8 mouse cellular contexts compared by ENCODE assay signal in genomic region chr13:21784311-21784710, GRCm38 (mm10). TPM values are rescaled to one million over a fixed set of nuclear protein-coding genes. Genes with fewer than 3 reads are reported as not detected.
DNase-seq lines count a peak whose midpoint lies in the region; ATAC-seq and TF ChIP-seq lines count a peak whose summit lies in the region.

No protein-coding gene starts in this region.

- TF ChIP-seq CTCF in MEL (IDR thresholded peaks at IDR 0.05 in 2 of 3, conservative IDR thresholded peaks at IDR 0.05 in 1 of 3; ENCODE audit: control insufficient read depth in 1 of 3, insufficient read depth in 1 of 3, low read depth in 2 of 3, low read length in 3 of 3, poor library complexity in 1 of 3, severe bottlenecking in 1 of 3), result no peak

- no peaks in the 10 kb centered on the region for H3K27me3 ChIP-seq in heart, embryonic 15.5 days
- no peaks in the 10 kb centered on the region for H3K27me3 ChIP-seq in MEL (ENCODE audit: control insufficient read depth in 1 of 2, insufficient read depth in 2 of 2, low read length in 2 of 2)
- H3K27me3 ChIP-seq in forebrain, embryonic 13.5 days, result no peaks in the 10 kb centered on the region
- H3K27me3 ChIP-seq in liver, embryonic 11.5 days (replicated peaks; ENCODE audit: control insufficient read depth, insufficient read depth, low read length), result no peaks in the 10 kb centered on the region

- peak overlapping the region; percentile 73 for H3K27ac ChIP-seq in heart, embryonic 15.5 days
- peak overlapping the region; percentile 93 for H3K27ac ChIP-seq in MEL (ENCODE audit: control insufficient read depth, low read depth, low read length)
- H3K27ac ChIP-seq in forebrain, embryonic 13.5 days, result peak overlapping the region; percentile 83
- H3K27ac ChIP-seq in liver, embryonic 11.5 days (ENCODE audit: low read depth, low read length), result peak overlapping the region; percentile 98

- H3K4me1 ChIP-seq in heart, embryonic 15.5 days (replicated peaks), result peaks cover 45% of the 10 kb centered on the region
- peaks cover 0 to 3% of the 10 kb centered on the region in 2 experiments; a peak in 2 of 4 replicates for H3K4me1 ChIP-seq in MEL (ENCODE audit: control insufficient read depth in 1 of 2, insufficient read depth in 2 of 2, low read length in 2 of 2)
- H3K4me1 ChIP-seq in forebrain, embryonic 13.5 days, result peaks cover 59% of the 10 kb centered on the region
- H3K4me1 ChIP-seq in liver, embryonic 11.5 days (replicated peaks; ENCODE audit: control insufficient read depth, insufficient read depth, low read length), result peaks cover 24% of the 10 kb centered on the region

- no peak for TF ChIP-seq POLR2A in MEL (IDR thresholded peaks at IDR 0.05; ENCODE audit: control insufficient read depth in 1 of 2, insufficient read depth in 1 of 2, low read depth in 1 of 2, low read length in 2 of 2, poor library complexity in 1 of 2)

- no peak for ATAC-seq in heart, embryonic 15.5 days (replicated peaks; ENCODE audit: insufficient number of reproducible peaks, insufficient read depth, low FRiP score, low read depth)
- ATAC-seq in forebrain, embryonic 13.5 days, result no peak
- no peak for ATAC-seq in liver, embryonic 11.5 days (replicated peaks; ENCODE audit: low FRiP score)
- ATAC-seq in frontal cortex, adult (ENCODE audit: low TSS enrichment), result no peak
- ATAC-seq in granulocyte monocyte progenitor cell, adult 5-6 weeks (replicated peaks; ENCODE audit: poor library complexity, severe bottlenecking), result no peak

- H3K36me3 ChIP-seq in heart, embryonic 15.5 days, result no peaks in the 10 kb centered on the region
- peaks cover 0 to 37% of the 10 kb centered on the region in 2 experiments; a peak in 2 of 4 replicates for H3K36me3 ChIP-seq in MEL (ENCODE audit: control insufficient read depth in 1 of 2, insufficient read depth in 2 of 2, low read length in 2 of 2)
- H3K36me3 ChIP-seq in forebrain, embryonic 13.5 days (ENCODE audit: poor library complexity, severe bottlenecking), result no peaks in the 10 kb centered on the region
- H3K36me3 ChIP-seq in liver, embryonic 11.5 days (ENCODE audit: control insufficient read depth, insufficient read depth, low read length), result no peaks in the 10 kb centered on the region

- H3K9me3 ChIP-seq in heart, embryonic 15.5 days (replicated peaks), result no peaks in the 10 kb centered on the region
- no peaks in the 10 kb centered on the region for H3K9me3 ChIP-seq in MEL (replicated peaks; ENCODE audit: insufficient read depth, low read length)
- H3K9me3 ChIP-seq in forebrain, embryonic 13.5 days (replicated peaks), result no peaks in the 10 kb centered on the region
- no peaks in the 10 kb centered on the region for H3K9me3 ChIP-seq in liver, embryonic 11.5 days (ENCODE audit: control insufficient read depth, low read length)

- DNase-seq in heart, adult 8-10 months (ENCODE audit: low spot score), result no peak
- DNase-seq in MEL (ENCODE audit: low read depth, low spot score), result peak; percentile 71
- peak; percentile 41 for DNase-seq in liver, embryonic 11.5 days (ENCODE audit: low spot score)
- DNase-seq in left cerebral cortex, adult 11 months (ENCODE audit: low spot score), result no peak

- peak overlapping the region; percentile 76; the same call in 1 of the 2 replicates for H3K4me2 ChIP-seq in heart, embryonic 15.5 days
- peak overlapping the region; percentile 76 for H3K4me2 ChIP-seq in forebrain, embryonic 13.5 days
- H3K4me2 ChIP-seq in liver, embryonic 11.5 days, result peak overlapping the region; percentile 62

- TF ChIP-seq RAD21 in MEL (IDR thresholded peaks at IDR 0.05; ENCODE audit: low read depth, low read length), result no peak

- 54% methylated on average over 6 of the region's 6 CpGs for WGBS in heart, embryonic 15.5 days
- 17% methylated on average over 6 of the region's 6 CpGs for WGBS in forebrain, embryonic 13.5 days
- WGBS in liver, embryonic 11.5 days, result 43% methylated on average over 6 of the region's 6 CpGs

- 0 out of 2 replicates have a peak overlapping the region, but pooled peaks have one; percentile 28 for H3K9ac ChIP-seq in heart, embryonic 15.5 days
- peak overlapping the region; percentile 65 for H3K9ac ChIP-seq in MEL (ENCODE audit: control insufficient read depth, low read depth, low read length, poor library complexity, severe bottlenecking)
- H3K9ac ChIP-seq in forebrain, embryonic 13.5 days, result peak overlapping the region; percentile 53
- H3K9ac ChIP-seq in liver, embryonic 11.5 days (ENCODE audit: low read depth, low read length), result peak overlapping the region; percentile 73

- H3K79me2 ChIP-seq in MEL (ENCODE audit: control insufficient read depth, insufficient read depth, low read length, poor library complexity), result peaks cover 7% of the 10 kb centered on the region; the same call in 1 of the 2 replicates

- H3K4me3 ChIP-seq in heart, embryonic 15.5 days, result peak overlapping the region; percentile 51; the same call in 1 of the 2 replicates
- H3K4me3 ChIP-seq in MEL (ENCODE audit: control insufficient read depth in 1 of 2, insufficient read depth in 1 of 2, low read depth in 2 of 2, low read length in 2 of 2), result peak overlapping the region; percentile 8 to 9
- 0 out of 2 replicates have a peak overlapping the region, but pooled peaks have one; percentile 46 for H3K4me3 ChIP-seq in forebrain, embryonic 13.5 days
- peak overlapping the region; percentile 44; the same call in 1 of the 2 replicates for H3K4me3 ChIP-seq in liver, embryonic 11.5 days (ENCODE audit: low read depth, low read length)

- TF ChIP-seq EP300 in MEL (IDR thresholded peaks at IDR 0.05; ENCODE audit: low read depth in 1 of 2, low read length in 2 of 2), result no peak

RNA-seq across cellular contexts. Expression of gene Hist1h3i, which starts 1.1 kb away (rescaled TPM):
- polyA plus RNA-seq in heart, embryonic 15.5 days (2015; fragmentation: Nextera tagmentation; extraction: Ambion mirVana), result 56.3 and 60.4 TPM in 2 replicates
- total RNA-seq in heart, adult 8-10 months (2022), result 10 to 100 TPM in 1 of 4 experiments, 1 to 10 TPM in 3; 6.6 to 10.5 (median 8.8) TPM
- 1,321 and 1,539 TPM in 2 replicates for total RNA-seq in MEL (2012; rRNA removed)
- polyA plus RNA-seq in MEL (2012; ENCODE audit: insufficient read depth in 1 of 2, insufficient read length in 2 of 2, low read depth in 1 of 2, low replicate concordance in 2 of 2, missing spikeins in 1 of 2), result 10 to 100 TPM in 1 of 2 experiments, not detected in 1; 18.1 TPM
- polyA plus RNA-seq in forebrain, embryonic 13.5 days (2015; fragmentation: Nextera tagmentation; extraction: Ambion mirVana), result 166 and 192 TPM in 2 replicates
- 194 and 232 TPM in 2 replicates for polyA plus RNA-seq in liver, embryonic 11.5 days (2014; fragmentation: Nextera tagmentation; extraction: Ambion mirVana)
- 73.1 and 153 TPM in 2 replicates for total RNA-seq in granulocyte monocyte progenitor cell, adult 5-6 weeks (2014; fragmentation: Nextera tagmentation)
- 268 and 310 TPM in 2 replicates for total RNA-seq in granulocyte monocyte progenitor cell, adult 5-6 weeks (2017)

RNA-seq across cellular contexts. Expression of gene Hist1h2an, which starts 2.7 kb away (rescaled TPM):
- polyA plus RNA-seq in heart, embryonic 15.5 days (2015; fragmentation: Nextera tagmentation; extraction: Ambion mirVana), result 2.3 and 3.2 TPM in 2 replicates
- 1 to 10 TPM in 1 of 4 experiments, not detected in 3; 1.1 TPM for total RNA-seq in heart, adult 8-10 months (2022)
- total RNA-seq in MEL (2012; rRNA removed), result 1,204 and 1,752 TPM in 2 replicates
- polyA plus RNA-seq in MEL (2012; ENCODE audit: insufficient read depth in 1 of 2, insufficient read length in 2 of 2, low read depth in 1 of 2, low replicate concordance in 2 of 2, missing spikeins in 1 of 2), result 1,000 to 10,000 TPM in 1 of 2 experiments, 1 to 10 TPM in 1; 8.6 to 1,740 TPM
- 12.8 and 16.1 TPM in 2 replicates for polyA plus RNA-seq in forebrain, embryonic 13.5 days (2015; fragmentation: Nextera tagmentation; extraction: Ambion mirVana)
- 5.8 and 12.6 TPM in 2 replicates for polyA plus RNA-seq in liver, embryonic 11.5 days (2014; fragmentation: Nextera tagmentation; extraction: Ambion mirVana)
- total RNA-seq in granulocyte monocyte progenitor cell, adult 5-6 weeks (2014; fragmentation: Nextera tagmentation), result 8.9 TPM in 1 of 2 replicates, not detected in the other
- 984 and 1,144 TPM in 2 replicates for total RNA-seq in granulocyte monocyte progenitor cell, adult 5-6 weeks (2017)

RNA-seq across cellular contexts. Expression of gene Hist1h2bp, which starts 3.0 kb away (rescaled TPM):
- polyA plus RNA-seq in heart, embryonic 15.5 days (2015; fragmentation: Nextera tagmentation; extraction: Ambion mirVana), result 0.86 and 1.4 TPM in 2 replicates
- total RNA-seq in heart, adult 8-10 months (2022), result 1 to 10 TPM in 3 of 4 experiments, under 1 TPM in 1; 0.81 to 6.2 (median 1.3) TPM
- 512 and 814 TPM in 2 replicates for total RNA-seq in MEL (2012; rRNA removed)
- 1 to 10 TPM in 1 of 2 experiments, not detected in 1; 3.0 TPM for polyA plus RNA-seq in MEL (2012; ENCODE audit: insufficient read depth in 1 of 2, insufficient read length in 2 of 2, low read depth in 1 of 2, low replicate concordance in 2 of 2, missing spikeins in 1 of 2)
- 2.1 and 2.3 TPM in 2 replicates for polyA plus RNA-seq in forebrain, embryonic 13.5 days (2015; fragmentation: Nextera tagmentation; extraction: Ambion mirVana)
- 0.86 and 1.6 TPM in 2 replicates for polyA plus RNA-seq in liver, embryonic 11.5 days (2014; fragmentation: Nextera tagmentation; extraction: Ambion mirVana)
- total RNA-seq in granulocyte monocyte progenitor cell, adult 5-6 weeks (2014; fragmentation: Nextera tagmentation), result 8.8 and 28.0 TPM in 2 replicates
- total RNA-seq in granulocyte monocyte progenitor cell, adult 5-6 weeks (2017), result 41.2 and 55.0 TPM in 2 replicates

RNA-seq across cellular contexts. Expression of gene Hist1h1b, which starts 3.9 kb away (rescaled TPM):
- 8.6 and 10.7 TPM in 2 replicates for polyA plus RNA-seq in heart, embryonic 15.5 days (2015; fragmentation: Nextera tagmentation; extraction: Ambion mirVana)
- 1 to 10 TPM in 3 of 4 experiments, under 1 TPM in 1; 0.62 to 4.7 (median 2.5) TPM for total RNA-seq in heart, adult 8-10 months (2022)
- 1,140 and 1,462 TPM in 2 replicates for total RNA-seq in MEL (2012; rRNA removed)
- polyA plus RNA-seq in MEL (2012; ENCODE audit: insufficient read depth in 1 of 2, insufficient read length in 2 of 2, low read depth in 1 of 2, low replicate concordance in 2 of 2, missing spikeins in 1 of 2), result 1 to 10 TPM in 1 of 2 experiments, not detected in 1; 2.9 TPM
- 37.1 and 38.4 TPM in 2 replicates for polyA plus RNA-seq in forebrain, embryonic 13.5 days (2015; fragmentation: Nextera tagmentation; extraction: Ambion mirVana)
- 19.0 and 20.4 TPM in 2 replicates for polyA plus RNA-seq in liver, embryonic 11.5 days (2014; fragmentation: Nextera tagmentation; extraction: Ambion mirVana)
- total RNA-seq in granulocyte monocyte progenitor cell, adult 5-6 weeks (2014; fragmentation: Nextera tagmentation), result 278 and 329 TPM in 2 replicates
- total RNA-seq in granulocyte monocyte progenitor cell, adult 5-6 weeks (2017), result 1,634 and 1,715 TPM in 2 replicates

RNA-seq across cellular contexts. Expression of gene Hist1h2bq, which starts 25.7 kb away (rescaled TPM):
- 7.2 and 7.3 TPM in 2 replicates for polyA plus RNA-seq in heart, embryonic 15.5 days (2015; fragmentation: Nextera tagmentation; extraction: Ambion mirVana)
- total RNA-seq in heart, adult 8-10 months (2022), result 10 to 100 TPM; 25.7 to 37.7 (median 29.1) TPM
- 2,195 and 3,125 TPM in 2 replicates for total RNA-seq in MEL (2012; rRNA removed)
- 1 to 10 TPM in 1 of 2 experiments, not detected in 1; 6.2 TPM for polyA plus RNA-seq in MEL (2012; ENCODE audit: insufficient read depth in 1 of 2, insufficient read length in 2 of 2, low read depth in 1 of 2, low replicate concordance in 2 of 2, missing spikeins in 1 of 2)
- 24.9 and 25.3 TPM in 2 replicates for polyA plus RNA-seq in forebrain, embryonic 13.5 days (2015; fragmentation: Nextera tagmentation; extraction: Ambion mirVana)
- 12.7 and 19.5 TPM in 2 replicates for polyA plus RNA-seq in liver, embryonic 11.5 days (2014; fragmentation: Nextera tagmentation; extraction: Ambion mirVana)
- total RNA-seq in granulocyte monocyte progenitor cell, adult 5-6 weeks (2014; fragmentation: Nextera tagmentation), result 261 and 279 TPM in 2 replicates
- 496 and 652 TPM in 2 replicates for total RNA-seq in granulocyte monocyte progenitor cell, adult 5-6 weeks (2017)

Comparison
In these comparisons a context has a peak if more than half of its experiments do, and no peak if none do; other contexts are left out.
1. DNase-seq: peak in MEL (single experiment) and liver, embryonic 11.5 days (single experiment); none in heart, adult 8-10 months (single experiment) and left cerebral cortex, adult 11 months (single experiment).
2. Peak in every context shown above with its lines, with median percentiles within 50 percentile points of each other: H3K27ac ChIP-seq, H3K4me2 ChIP-seq, H3K4me3 ChIP-seq and H3K9ac ChIP-seq.